Mouse (Mus musculus) right cerebral cortex, postnatal 10 days (tissue): ENCODE data around the gene Hsdl1.

ENCODE experiments used
- DNase-seq, 2 experiments: peaks; one replicate each; pipeline ENCODE4 v3.0.0; 2021; ENCODE audit warnings: low spot score in 2 of 2

The Hsdl1 gene

GRCm38 (mm10) chr8:119574437-119575365, at the start of gene Hsdl1, which contains the start of gene Dnaaf1:
Gene Hsdl1 (minus strand): TSS chr8:119575183.
Gene Dnaaf1 (plus strand): TSS chr8:119575235.
- DNase-seq, result peak; percentile 95 to 97

- DNase-seq, result no peak
Observed at GRCm38 (mm10) chr8:119623744-119624143, 48.8 kb upstream of the Hsdl1 start.

- DNase-seq, result no peak
Observed at GRCm38 (mm10) chr8:119623061-119623460, 48.1 kb upstream of the Hsdl1 start.

GRCm38 (mm10) chr8:119622555-119622954, 47.6 kb upstream of the Hsdl1 start:
- no peak for DNase-seq

- DNase-seq, result no peak
Observed at GRCm38 (mm10) chr8:119620848-119621465, 46.0 kb upstream of the Hsdl1 start.

GRCm38 (mm10) chr8:119620116-119620840, 45.3 kb upstream of the Hsdl1 start:
- DNase-seq, result no peak

- DNase-seq, result no peak
Observed at GRCm38 (mm10) chr8:119618887-119619286, 43.9 kb upstream of the Hsdl1 start.

- DNase-seq, result no peak
Observed at GRCm38 (mm10) chr8:119617586-119617985, 42.6 kb upstream of the Hsdl1 start.

GRCm38 (mm10) chr8:119616811-119617210, 41.8 kb upstream of the Hsdl1 start:
- no peak for DNase-seq

GRCm38 (mm10) chr8:119616358-119616757, 41.4 kb upstream of the Hsdl1 start:
- DNase-seq, result no peak

GRCm38 (mm10) chr8:119615096-119615495, 40.1 kb upstream of the Hsdl1 start:
- DNase-seq, result no peak

GRCm38 (mm10) chr8:119612471-119612870, 37.5 kb upstream of the Hsdl1 start, which contains the start of gene Adad2:
Gene Adad2 (plus strand): TSS chr8:119612747.
- DNase-seq, result no peak

GRCm38 (mm10) chr8:119606224-119606623, 31.2 kb upstream of the Hsdl1 start:
- DNase-seq, result no peak

- peak; percentile 95 for DNase-seq
Observed at GRCm38 (mm10) chr8:119604996-119605395, 30.0 kb upstream of the Hsdl1 start, which contains the start of gene Taf1c. Gene Taf1c (minus strand): TSS chr8:119605222.

- DNase-seq, result no peak
Observed at GRCm38 (mm10) chr8:119604398-119604803, 29.4 kb upstream of the Hsdl1 start.

- no peak for DNase-seq
Observed at GRCm38 (mm10) chr8:119603771-119604170, 28.8 kb upstream of the Hsdl1 start.

- DNase-seq, result no peak
Observed at GRCm38 (mm10) chr8:119591456-119591855, 16.5 kb upstream of the Hsdl1 start.

GRCm38 (mm10) chr8:119590348-119590747, 15.4 kb upstream of the Hsdl1 start:
- DNase-seq, result no peak

- no peak for DNase-seq
Observed at GRCm38 (mm10) chr8:119588844-119589243, 13.9 kb upstream of the Hsdl1 start.

- DNase-seq, result no peak
Observed at GRCm38 (mm10) chr8:119588321-119588720, 13.3 kb upstream of the Hsdl1 start.

GRCm38 (mm10) chr8:119585901-119586300, 10.9 kb upstream of the Hsdl1 start:
- DNase-seq, result no peak
